Mouse (Mus musculus): ENCODE results near the gene Serp1. TPM values are rescaled to one million over a fixed set of nuclear protein-coding genes. Genes with fewer than 3 reads are reported as not detected.

Serp1 gene
- polyA plus RNA-seq, 1 experiment from 2014 or later, result 175 TPM

- Histone ChIP-seq H3K36me3 (ENCODE audit: control insufficient read depth, insufficient read depth, low read length) (no peaks in the 10 kb centered on the region), H3K9ac (ENCODE audit: low read length) (no peak overlapping the region), H3K4me1 (replicated peaks; ENCODE audit: control insufficient read depth, insufficient read depth) (no peaks in the 10 kb centered on the region), H3K27me3 (ENCODE audit: control insufficient read depth, insufficient read depth, low read length) (no peaks in the 10 kb centered on the region), H3K4me3 (ENCODE audit: low read depth, low read length) (no peak overlapping the region), H3K9me3 (ENCODE audit: control insufficient read depth, low read length) (no peaks in the 10 kb centered on the region), H3K27ac (replicated peaks) (0 out of 2 replicates have a peak overlapping the region, but pooled peaks have one; percentile 30), H3K4me2 (replicated peaks; ENCODE audit: low read depth) (no peak overlapping the region; the same call in 1 of the 2 replicates)
- 33% methylated on average over 7 of the region's 7 CpGs for WGBS
- TF ChIP-seq CTCF (IDR thresholded peaks at IDR 0.05; ENCODE audit: low read depth) (no peak), EP300 (optimal IDR thresholded peaks at IDR 0.05) (no peak)
- DNase-seq (ENCODE audit: low spot score), result no peak
- no peak for ATAC-seq (ENCODE audit: low FRiP score, low TSS enrichment)
Observed at GRCm38 (mm10) chr3:58516602-58516976, 9.1 kb downstream of the Serp1 start.

GRCm38 (mm10) chr3:58515947-58516601 lies 9.6 kb downstream of the Serp1 start:
- WGBS, result 33% methylated on average over 1 of the region's 1 CpGs
- no peaks in the 10 kb centered on the region for H3K27me3 ChIP-seq (ENCODE audit: control insufficient read depth, insufficient read depth, low read length)
- H3K4me1 ChIP-seq (replicated peaks; ENCODE audit: control insufficient read depth, insufficient read depth), result no peaks in the 10 kb centered on the region
- no peak for TF ChIP-seq CTCF (IDR thresholded peaks at IDR 0.05; ENCODE audit: low read depth)
- TF ChIP-seq EP300 (optimal IDR thresholded peaks at IDR 0.05), result no peak
- no peak overlapping the region; the same call in 1 of the 2 replicates for H3K4me2 ChIP-seq (replicated peaks; ENCODE audit: low read depth)
- H3K36me3 ChIP-seq (ENCODE audit: control insufficient read depth, insufficient read depth, low read length), result no peaks in the 10 kb centered on the region
- H3K9ac ChIP-seq (ENCODE audit: low read length), result no peak overlapping the region
- H3K9me3 ChIP-seq (ENCODE audit: control insufficient read depth, low read length), result no peaks in the 10 kb centered on the region
- DNase-seq (ENCODE audit: low spot score) (no peak), ATAC-seq (ENCODE audit: low FRiP score, low TSS enrichment) (no peak)
- no peak overlapping the region for H3K4me3 ChIP-seq (ENCODE audit: low read depth, low read length)
- 0 out of 2 replicates have a peak overlapping the region, but pooled peaks have one; percentile 30 for H3K27ac ChIP-seq (replicated peaks)

- Histone ChIP-seq H3K27ac (replicated peaks) (no peak overlapping the region), H3K4me3 (ENCODE audit: low read depth, low read length) (no peak overlapping the region), H3K9ac (ENCODE audit: low read length) (no peak overlapping the region), H3K4me2 (replicated peaks; ENCODE audit: low read depth) (no peak overlapping the region), H3K4me1 (replicated peaks; ENCODE audit: control insufficient read depth, insufficient read depth) (no peaks in the 10 kb centered on the region), H3K27me3 (ENCODE audit: control insufficient read depth, insufficient read depth, low read length) (no peaks in the 10 kb centered on the region), H3K36me3 (ENCODE audit: control insufficient read depth, insufficient read depth, low read length) (no peaks in the 10 kb centered on the region), H3K9me3 (ENCODE audit: control insufficient read depth, low read length) (no peaks in the 10 kb centered on the region)
- DNase-seq (ENCODE audit: low spot score) (no peak), ATAC-seq (ENCODE audit: low FRiP score, low TSS enrichment) (no peak)
- WGBS, result 76% methylated on average over 4 of the region's 4 CpGs
- TF ChIP-seq CTCF (IDR thresholded peaks at IDR 0.05; ENCODE audit: low read depth) (no peak), EP300 (optimal IDR thresholded peaks at IDR 0.05) (no peak)
Observed at GRCm38 (mm10) chr3:58513483-58513882, 12.2 kb downstream of the Serp1 start.

GRCm38 (mm10) chr3:58512740-58513139 lies 13.0 kb downstream of the Serp1 start:
- ATAC-seq (ENCODE audit: low FRiP score, low TSS enrichment), result no peak
- Histone ChIP-seq H3K9me3 (ENCODE audit: control insufficient read depth, low read length) (no peaks in the 10 kb centered on the region), H3K27me3 (ENCODE audit: control insufficient read depth, insufficient read depth, low read length) (no peaks in the 10 kb centered on the region), H3K4me2 (replicated peaks; ENCODE audit: low read depth) (no peak overlapping the region), H3K4me1 (replicated peaks; ENCODE audit: control insufficient read depth, insufficient read depth) (no peaks in the 10 kb centered on the region), H3K36me3 (ENCODE audit: control insufficient read depth, insufficient read depth, low read length) (no peaks in the 10 kb centered on the region), H3K27ac (replicated peaks) (no peak overlapping the region), H3K9ac (ENCODE audit: low read length) (no peak overlapping the region), H3K4me3 (ENCODE audit: low read depth, low read length) (no peak overlapping the region)
- 41% methylated on average over 3 of the region's 3 CpGs for WGBS
- TF ChIP-seq CTCF (IDR thresholded peaks at IDR 0.05; ENCODE audit: low read depth), result no peak
- no peak for TF ChIP-seq EP300 (optimal IDR thresholded peaks at IDR 0.05)
- no peak for DNase-seq (ENCODE audit: low spot score)

GRCm38 (mm10) chr3:58511581-58511980 lies 14.1 kb downstream of the Serp1 start:
- Histone ChIP-seq H3K9me3 (ENCODE audit: control insufficient read depth, low read length) (no peaks in the 10 kb centered on the region), H3K4me1 (replicated peaks; ENCODE audit: control insufficient read depth, insufficient read depth) (no peaks in the 10 kb centered on the region), H3K9ac (ENCODE audit: low read length) (no peak overlapping the region), H3K36me3 (ENCODE audit: control insufficient read depth, insufficient read depth, low read length) (no peaks in the 10 kb centered on the region), H3K4me2 (replicated peaks; ENCODE audit: low read depth) (no peak overlapping the region), H3K27ac (replicated peaks) (no peak overlapping the region), H3K27me3 (ENCODE audit: control insufficient read depth, insufficient read depth, low read length) (no peaks in the 10 kb centered on the region), H3K4me3 (ENCODE audit: low read depth, low read length) (no peak overlapping the region)
- peak; percentile 21 for DNase-seq (ENCODE audit: low spot score)
- no peak for ATAC-seq (ENCODE audit: low FRiP score, low TSS enrichment)
- TF ChIP-seq EP300 (optimal IDR thresholded peaks at IDR 0.05) (no peak), CTCF (IDR thresholded peaks at IDR 0.05; ENCODE audit: low read depth) (peak; percentile 62)

- H3K4me1 ChIP-seq (replicated peaks; ENCODE audit: control insufficient read depth, insufficient read depth), result no peaks in the 10 kb centered on the region
- no peak overlapping the region for H3K4me3 ChIP-seq (ENCODE audit: low read depth, low read length)
- TF ChIP-seq EP300 (optimal IDR thresholded peaks at IDR 0.05) (no peak), CTCF (IDR thresholded peaks at IDR 0.05; ENCODE audit: low read depth) (no peak)
- WGBS, result 85% methylated on average over 7 of the region's 7 CpGs
- H3K27me3 ChIP-seq (ENCODE audit: control insufficient read depth, insufficient read depth, low read length), result no peaks in the 10 kb centered on the region
- ATAC-seq (ENCODE audit: low FRiP score, low TSS enrichment) (no peak), DNase-seq (ENCODE audit: low spot score) (no peak)
- H3K9me3 ChIP-seq (ENCODE audit: control insufficient read depth, low read length), result no peaks in the 10 kb centered on the region
- no peaks in the 10 kb centered on the region for H3K36me3 ChIP-seq (ENCODE audit: control insufficient read depth, insufficient read depth, low read length)
- no peak overlapping the region for H3K9ac ChIP-seq (ENCODE audit: low read length)
- H3K4me2 ChIP-seq (replicated peaks; ENCODE audit: low read depth), result no peak overlapping the region
- no peak overlapping the region for H3K27ac ChIP-seq (replicated peaks)
Observed at GRCm38 (mm10) chr3:58508020-58508750, 17.5 kb downstream of the Serp1 start.
